Mouse (Mus musculus) adrenal gland, postnatal 10 days (tissue): ENCODE measurements around the gene Lrrc45. TPM values are rescaled to one million over a fixed set of nuclear protein-coding genes. Genes with fewer than 3 reads are reported as not detected.
"Not testable (repeated sequence)": the region's sequence is repeated elsewhere in the genome, so short reads cannot be mapped to it uniquely, and the experiment has no call there.

Experiments used
- DNase-seq: peaks from one replicate; pipeline ENCODE4 v3.0.0; 2021; ENCODE audit warnings: mixed read lengths
- long read RNA-seq, 2 experiments: library from polyadenylated mRNA; stranded (forward); transcript quantifications; one replicate each; pipeline ENCODE4 v2.0.0; 2021
- total RNA-seq, 2 experiments: library from RNA; stranded (reverse); gene quantifications; 2 replicates each; pipeline ENCODE4 v1.2.3; 2021

The Lrrc45 gene
- 10 to 100 TPM; 20.0 to 27.4 TPM for total RNA-seq
- long read RNA-seq, experiment 1, transcript Lrrc45-201 (18 exons, 2,492 nt), result major isoform, 26 of 44 reads
- long read RNA-seq, experiment 1, partial matches to known transcripts, result 3 of 44 reads
- long read RNA-seq, experiment 1, other reads (novel, unspliced or antisense), result 14 of 44 reads
- long read RNA-seq, experiment 2, transcript Lrrc45-201 (18 exons, 2,492 nt), result major isoform, 9 of 28 reads
- long read RNA-seq, experiment 2, partial matches to known transcripts, result 4 of 28 reads
- long read RNA-seq, experiment 2, other reads (novel, unspliced or antisense), result 14 of 28 reads

DNA sequence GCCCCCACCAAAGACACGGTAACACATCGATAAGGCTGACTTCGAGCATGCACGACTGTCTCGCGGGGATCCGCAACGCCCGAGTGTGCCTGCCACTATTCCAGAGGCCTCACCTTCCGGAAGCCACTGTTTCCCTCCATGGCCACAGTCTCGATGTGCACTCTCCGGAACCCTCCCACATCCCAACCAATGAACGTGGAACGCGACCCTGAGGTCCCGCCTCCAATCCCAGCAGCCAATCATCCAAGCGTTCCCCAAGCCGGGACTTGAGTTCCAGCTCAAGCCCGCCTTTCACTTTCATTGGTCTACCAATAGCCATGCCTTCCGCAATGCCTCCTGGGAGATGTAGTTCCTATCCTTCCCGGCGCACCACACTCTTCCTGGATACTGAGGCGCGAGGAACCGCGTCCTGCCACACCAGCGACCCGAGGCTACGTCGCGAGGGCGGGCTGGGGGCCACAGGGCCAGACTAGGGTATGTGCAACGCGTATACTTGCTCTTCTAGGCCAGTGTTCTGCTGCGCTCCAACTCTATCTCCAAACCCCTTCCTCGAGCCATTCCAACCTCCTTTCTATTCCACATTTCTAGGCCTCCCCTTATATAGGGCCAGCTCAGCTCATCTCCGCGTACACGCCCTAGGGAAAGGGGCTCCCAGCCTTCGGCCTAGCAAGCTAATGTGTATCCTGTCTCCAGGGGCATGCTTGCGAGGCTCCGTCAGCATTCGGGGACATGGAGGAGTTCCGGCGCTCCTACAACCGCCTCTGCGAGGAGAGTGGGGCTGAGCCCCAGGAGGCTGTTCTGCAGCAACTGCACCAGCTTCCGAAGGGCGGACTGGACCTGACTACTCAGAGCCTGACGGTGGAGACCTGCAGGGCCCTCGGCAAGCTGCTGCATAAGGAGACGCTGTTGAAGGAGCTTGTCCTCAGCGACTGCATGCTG is at the start of gene Lrrc45, which contains the start of gene Cenpx:
Gene Lrrc45 (plus strand): TSS at position 346 of the 939 bp plus-strand sequence.
Gene Cenpx (minus strand): TSS at position 159 of the 939 bp plus-strand sequence.
- DNase-seq, result peak; percentile 97

DNA sequence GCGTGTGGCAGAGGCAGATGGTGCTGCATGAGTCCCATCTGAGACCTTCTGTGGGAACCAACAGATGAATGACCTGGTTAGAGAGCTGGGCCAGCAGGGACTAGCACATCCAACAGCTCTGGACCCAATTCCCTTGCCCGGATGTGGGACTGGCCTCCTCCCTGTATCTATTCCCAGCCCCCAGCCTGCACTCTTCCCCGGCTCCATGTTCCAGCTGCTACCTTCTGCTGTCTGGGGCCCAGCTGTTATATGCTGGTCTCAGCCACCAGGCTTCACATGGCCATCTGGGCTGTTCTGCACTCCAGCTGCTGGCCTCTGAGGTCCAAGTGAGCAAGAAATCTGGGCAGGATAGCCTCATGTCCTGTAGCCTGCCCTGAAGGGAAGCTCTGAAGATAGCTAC is 48.3 kb upstream of the Lrrc45 start:
- DNase-seq, result no peak

DNA sequence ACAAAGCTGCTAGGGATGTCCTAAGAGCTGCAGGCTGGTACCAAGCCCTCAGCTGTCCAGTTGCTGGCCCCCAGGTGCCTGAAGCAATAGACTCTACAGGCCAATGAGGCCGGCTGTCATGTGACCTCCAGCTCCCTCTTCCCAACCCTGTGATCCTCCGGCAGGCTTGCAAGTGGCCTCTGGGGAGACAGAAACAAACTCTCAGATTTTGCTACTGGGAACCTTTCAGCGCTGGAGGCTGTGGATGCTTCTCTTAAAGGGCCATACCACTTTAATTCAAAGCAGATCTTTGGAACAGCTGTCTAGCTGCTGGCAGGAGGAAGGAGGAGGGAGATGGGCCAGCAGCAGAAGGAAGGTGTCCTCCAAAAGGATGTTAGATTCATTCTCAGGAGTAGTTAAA is 47.1 kb upstream of the Lrrc45 start:
- DNase-seq, result no peak

DNA sequence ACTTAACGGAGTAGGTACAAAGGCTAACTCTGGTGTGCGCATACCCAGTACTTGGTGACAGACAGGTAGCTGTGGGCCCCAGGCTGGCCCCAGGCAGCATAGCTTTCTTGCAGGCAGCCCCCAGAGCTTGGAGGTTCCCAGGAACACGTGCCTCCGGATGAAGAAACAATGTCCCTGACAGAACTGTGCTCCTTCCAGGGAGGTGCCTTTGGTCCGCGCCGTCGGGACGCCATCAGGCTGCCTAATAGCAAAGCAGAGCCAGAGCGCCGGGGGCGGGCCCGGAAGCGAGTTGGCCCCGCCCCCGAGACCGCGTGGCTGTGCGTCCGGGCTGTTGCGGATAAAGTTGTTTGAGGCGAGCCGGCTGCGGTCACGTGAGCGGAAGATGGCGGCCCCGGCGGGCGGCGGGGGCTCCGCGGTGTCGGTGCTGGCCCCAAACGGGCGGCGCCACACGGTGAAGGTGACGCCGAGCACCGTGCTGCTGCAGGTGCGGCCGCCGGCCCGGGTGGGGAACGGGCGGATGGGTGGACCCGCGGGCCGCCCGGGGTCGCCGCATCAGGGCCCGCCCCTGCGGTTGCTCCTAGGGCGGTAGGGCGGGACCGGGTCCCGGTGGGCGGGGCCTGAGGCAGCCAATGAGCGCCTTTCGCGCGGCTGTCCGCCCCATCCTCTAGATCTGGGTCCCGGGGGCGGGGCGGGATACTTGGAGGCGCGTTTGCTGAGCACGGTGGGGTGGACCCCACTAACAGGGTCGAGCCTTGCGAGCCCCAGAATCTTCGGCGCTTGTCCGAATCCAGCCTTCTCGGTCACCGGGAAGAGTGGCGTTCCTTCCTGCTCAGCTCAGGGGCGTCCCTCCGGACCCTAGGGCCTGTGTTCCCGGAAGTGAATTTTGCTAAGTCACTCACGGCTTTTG is 40.8 kb upstream of the Lrrc45 start, which contains the start of gene Aspscr1:
Gene Aspscr1 (plus strand): TSS at position 287 of the 907 bp plus-strand sequence.
- DNase-seq, result peak; percentile 98

DNA sequence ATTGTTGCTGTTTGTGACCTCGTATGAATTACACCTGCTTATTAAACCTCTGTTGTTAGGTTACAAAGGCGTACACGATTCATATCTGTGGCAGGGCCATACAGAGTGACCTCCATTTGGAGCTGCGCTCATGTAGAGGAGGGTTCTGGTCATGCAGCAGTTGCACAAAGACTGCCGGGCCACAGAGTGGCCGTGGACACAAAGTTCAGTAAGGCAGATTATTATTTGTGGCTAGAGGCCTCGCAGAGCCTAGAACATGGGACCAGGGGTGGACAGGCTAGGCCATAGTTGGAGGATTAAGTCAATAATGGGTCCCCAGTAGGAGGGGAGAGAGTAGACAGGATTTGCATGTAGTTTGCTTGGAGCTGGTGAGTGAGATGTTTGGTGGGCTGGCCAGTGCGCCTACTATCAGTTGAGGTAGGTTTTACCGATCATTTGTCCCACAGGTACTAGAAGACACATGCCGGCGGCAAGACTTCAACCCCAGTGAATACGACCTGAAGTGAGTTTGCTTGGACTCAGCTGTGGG is 40.1 kb upstream of the Lrrc45 start:
- DNase-seq, result peak; percentile 37

DNA sequence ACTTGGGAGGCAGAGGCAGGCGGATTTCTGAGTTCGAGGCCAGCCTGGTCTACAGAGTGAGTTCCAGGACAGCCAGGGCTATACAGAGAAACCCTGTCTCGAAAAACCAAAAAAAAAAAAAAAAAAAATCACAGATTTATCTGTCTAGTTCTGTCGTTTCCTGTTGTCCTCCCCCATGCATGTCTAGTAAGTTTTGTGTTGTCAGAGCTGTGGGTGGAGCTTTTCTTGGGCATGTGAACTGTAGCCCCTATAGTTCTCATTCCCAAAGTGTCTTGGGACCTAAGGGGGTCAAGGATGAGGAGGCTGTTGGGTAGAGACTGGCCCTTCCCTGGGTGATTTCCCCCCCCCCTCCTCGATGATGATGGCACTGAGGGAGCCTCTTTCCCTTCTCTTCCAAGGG is 37.9 kb upstream of the Lrrc45 start:
- not testable (repeated sequence) for DNase-seq

DNA sequence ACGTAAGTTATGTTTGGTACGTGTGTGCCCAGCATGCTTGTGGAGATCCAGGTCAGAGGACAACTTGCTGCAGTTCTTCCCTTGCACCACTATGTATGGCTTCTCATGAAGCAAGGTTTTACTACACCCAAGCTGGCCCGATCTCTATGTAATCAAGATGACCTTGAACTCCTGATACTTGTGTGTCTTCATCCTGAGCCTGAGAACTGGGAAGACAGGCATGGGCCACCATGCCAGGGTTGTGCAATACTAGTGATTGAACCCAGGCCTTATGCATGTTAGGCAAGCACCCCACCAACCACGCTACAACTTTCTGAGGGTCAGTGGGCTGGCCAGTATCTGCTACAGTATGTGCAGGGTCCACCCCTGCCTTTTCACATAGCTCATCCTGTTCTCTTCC is 36.8 kb upstream of the Lrrc45 start:
- no peak for DNase-seq

DNA sequence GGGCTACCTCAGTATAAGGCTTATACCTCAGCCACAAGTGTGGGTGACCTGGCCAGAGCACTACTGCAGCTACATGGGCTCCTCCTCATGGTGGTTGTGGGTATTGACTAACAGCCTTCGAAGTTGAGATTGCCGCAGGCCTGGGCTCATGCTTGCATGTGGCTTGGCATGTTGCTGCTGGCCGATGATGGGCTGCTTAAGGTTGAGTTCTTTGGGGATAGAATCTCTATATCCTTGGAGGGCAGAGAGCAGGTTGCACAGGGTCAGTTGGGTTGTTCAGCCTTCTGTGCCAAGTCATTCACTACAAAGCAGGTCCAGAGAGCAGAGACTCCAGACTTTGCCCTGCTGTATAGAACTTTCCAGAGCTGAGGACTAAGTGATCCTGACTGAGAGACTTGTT is 33.8 kb upstream of the Lrrc45 start:
- peak; percentile 43 for DNase-seq

DNA sequence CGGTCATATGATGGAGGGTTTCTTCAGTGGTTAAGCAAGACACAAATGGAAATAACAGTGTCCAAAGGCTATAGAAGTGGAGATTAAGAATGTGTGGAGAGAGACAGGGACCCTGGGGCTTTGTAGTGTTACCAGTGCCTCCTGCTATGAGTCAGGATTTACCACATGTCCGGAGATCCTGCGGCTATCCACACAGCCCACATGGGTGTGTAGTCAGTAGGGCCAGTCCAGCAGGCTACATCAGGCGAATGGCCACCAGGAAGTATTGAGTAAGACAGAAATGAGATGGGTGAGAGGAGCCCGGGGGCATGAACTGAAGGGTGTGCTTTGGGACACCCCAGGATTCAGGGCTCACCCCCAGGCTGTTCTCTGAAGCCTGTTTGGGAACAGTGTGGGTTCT is 31.0 kb upstream of the Lrrc45 start:
- DNase-seq, result no peak

DNA sequence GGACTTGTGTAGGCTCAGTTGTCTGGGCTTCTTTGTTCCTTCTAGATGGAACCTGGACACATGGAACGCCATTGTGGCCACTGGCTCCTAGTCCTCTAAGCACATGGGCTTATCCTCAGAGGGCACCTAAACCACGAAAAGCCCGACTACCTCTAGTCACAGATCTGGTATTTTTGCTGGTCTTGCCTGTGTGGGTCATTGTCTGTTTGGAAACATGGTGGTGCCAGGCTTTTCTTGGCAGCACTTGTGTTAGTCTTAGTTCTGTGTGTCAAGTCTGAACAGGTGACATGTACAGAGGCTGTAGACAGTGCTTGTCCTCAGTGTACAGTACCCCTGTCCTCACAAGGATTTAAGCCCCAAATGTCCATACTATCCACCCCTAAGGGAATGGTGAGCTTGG is 30.2 kb upstream of the Lrrc45 start:
- no peak for DNase-seq

DNA sequence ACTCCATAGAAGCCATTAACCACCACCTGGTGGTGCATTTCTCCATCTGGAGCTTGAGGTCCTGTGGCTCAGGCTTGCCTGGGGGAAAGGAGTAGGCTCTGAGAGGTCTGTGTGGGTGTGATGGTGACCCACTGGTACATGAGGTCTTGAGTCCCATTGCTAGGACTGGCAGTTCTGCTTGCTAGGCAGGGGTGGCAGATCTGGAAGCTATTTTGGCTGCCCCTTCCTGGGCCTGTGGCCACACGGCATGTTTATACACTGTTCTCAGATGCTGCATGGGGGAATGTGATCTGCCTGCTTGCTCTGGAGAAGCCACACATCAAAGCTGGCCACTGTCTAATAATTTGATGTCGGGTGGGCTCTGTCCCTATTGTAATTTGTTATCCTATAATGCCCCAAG is 29.6 kb upstream of the Lrrc45 start:
- DNase-seq, result no peak

DNA sequence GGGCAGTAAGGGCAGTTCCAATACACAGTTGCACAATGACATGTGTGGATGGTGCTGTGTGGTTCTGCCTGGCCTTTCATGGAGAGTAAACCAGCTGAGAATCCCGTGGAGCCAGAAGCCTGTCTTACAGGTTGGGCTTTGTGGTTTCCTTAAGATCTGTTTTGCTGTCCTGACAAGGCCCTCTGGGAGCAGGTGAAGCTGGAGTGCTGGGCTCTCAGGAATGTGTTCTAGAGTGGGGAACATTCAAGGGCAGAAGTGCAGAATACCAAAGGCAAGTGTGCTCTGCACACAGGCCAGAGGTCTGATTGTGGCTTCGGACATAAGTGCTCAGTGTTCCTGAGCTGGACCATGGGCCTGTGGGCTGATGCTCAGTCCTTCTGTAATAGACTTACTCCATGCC is 29.1 kb upstream of the Lrrc45 start:
- no peak for DNase-seq

DNA sequence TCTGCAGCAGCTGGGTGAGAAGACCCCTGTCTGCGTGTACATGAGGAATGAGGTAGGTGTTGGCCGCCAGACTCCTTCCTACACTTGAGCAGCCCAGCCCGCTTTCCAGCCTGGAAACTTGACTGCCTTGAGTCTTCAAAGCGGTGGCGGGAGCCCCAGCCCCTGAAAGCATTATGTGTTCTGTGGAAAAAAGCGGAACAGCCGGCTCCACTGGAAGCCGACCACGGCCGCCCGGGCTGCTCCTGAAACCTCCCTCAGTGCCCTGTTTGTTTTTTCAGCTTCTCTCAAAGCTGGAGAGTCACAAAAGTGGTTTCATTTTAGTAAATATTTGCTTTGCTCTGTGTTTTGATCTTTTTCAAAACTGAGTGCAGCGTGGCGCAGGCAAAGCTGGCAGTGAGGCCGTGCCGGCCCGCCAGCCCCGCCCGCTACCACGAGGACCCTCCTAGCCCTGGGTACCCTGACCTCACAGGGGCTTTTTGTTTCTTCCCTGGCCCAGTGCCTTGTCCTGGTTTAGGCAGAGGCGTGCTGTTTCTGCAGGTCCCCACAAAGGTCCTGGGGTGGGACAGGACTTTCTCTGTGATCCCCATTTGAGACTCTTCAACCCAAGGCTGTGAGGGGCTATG is 27.0 kb upstream of the Lrrc45 start:
- DNase-seq, result no peak

DNA sequence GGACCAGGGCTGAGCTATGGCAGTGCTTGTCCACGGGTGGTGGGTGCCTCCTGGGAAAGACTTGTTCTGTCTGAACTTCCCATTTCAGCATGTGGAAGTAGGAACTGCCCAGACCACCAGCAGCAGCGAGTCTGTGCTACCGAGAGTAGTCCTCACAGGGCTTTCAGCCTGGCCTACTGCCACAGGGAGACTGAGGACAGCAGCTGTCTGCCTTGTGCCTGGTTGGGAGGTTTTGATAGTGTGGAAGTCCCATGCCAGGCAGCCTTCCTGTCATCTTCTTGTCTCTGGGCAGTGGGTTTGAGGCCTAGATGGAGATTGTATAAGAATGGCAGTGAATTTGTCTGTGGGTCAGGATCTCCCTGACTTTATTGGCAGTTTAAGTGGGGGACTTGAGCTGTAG is 24.4 kb upstream of the Lrrc45 start:
- no peak for DNase-seq

DNA sequence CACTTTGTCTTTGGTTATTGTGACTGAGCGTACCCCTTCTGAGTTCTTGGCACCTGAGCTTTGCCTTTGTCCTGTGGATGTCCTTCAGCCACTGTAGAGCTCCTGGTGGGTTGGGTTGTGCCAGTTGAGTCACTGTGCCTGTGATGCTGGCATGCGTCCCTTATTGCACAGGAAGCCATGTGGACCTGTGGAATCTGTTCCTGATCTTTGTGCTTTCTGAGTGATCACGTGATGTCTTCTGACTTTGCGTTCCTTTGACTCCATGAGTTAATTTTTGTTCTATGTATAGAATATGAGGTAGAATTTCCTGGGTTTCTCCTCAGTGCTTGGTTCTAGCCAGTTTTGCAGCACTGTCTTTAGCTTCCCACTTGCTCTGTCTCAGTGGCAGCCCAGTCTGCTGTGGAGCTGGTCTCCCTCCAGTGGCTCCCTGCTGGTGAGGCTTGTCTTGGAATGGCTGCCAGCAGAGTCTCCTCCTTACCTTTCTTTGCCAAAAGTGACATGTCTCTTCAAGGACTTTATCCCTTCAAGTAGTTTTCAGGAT is 21.2 kb upstream of the Lrrc45 start:
- no peak for DNase-seq

DNA sequence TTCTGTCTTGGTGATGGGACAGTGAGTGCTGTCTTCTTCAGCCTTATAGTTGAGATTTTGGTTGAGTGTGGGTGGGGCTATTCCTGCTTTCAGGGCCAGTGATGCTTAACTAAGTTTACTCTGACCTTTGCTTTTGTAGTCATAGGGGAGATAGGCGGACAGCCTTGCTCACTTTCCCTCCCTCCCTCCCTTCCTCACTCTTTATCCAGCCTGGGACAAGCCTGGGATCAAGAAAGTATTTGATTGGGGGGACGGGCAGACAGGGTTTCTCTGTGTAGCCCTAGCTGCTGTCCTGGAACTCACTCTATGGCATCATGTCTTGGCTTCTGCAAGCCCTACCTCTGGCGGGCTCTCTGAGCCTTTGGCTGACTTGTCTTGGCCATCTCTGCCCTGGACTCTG is 20.3 kb upstream of the Lrrc45 start:
- no peak for DNase-seq

DNA sequence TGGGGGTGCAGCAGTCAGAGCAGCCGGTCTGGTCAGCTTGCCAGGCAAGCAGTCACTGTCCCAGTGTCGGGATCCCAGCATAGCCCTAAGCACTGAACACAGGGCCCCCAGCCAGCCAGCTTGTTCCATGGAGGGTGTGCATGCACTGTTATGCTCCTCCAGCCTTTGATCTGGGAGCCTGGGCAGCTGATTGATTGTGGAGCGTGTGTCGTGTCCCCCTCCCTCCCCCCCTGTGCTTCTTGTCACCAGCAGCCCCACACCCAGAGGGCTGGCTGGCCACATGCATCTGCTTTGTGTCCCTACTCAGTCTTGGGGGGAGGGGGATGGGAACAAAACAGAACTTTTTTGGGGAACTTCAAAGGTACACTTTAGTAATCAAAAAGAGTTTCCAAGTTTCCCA is 18.5 kb upstream of the Lrrc45 start:
- peak; percentile 56 for DNase-seq

DNA sequence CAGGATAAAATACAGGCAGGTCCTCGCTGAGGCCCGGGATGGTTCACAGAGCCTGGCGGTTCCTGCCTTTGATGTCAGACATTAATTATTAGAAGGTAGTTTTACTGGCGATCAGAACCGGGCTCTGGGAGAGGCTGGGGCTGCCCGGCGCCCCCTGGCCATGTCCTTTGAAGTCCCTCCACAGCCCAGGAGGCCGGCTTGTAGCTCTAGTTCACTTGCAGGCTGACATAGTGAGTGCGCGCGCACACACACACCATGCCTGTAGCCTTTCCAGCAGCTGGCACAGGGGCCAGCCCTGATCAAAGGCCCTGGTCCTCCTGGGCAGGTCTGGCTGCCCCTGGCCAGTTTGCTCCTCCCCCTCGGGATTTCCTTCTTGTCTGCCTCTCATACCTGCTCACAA is 18.1 kb upstream of the Lrrc45 start:
- DNase-seq, result peak; percentile 60

DNA sequence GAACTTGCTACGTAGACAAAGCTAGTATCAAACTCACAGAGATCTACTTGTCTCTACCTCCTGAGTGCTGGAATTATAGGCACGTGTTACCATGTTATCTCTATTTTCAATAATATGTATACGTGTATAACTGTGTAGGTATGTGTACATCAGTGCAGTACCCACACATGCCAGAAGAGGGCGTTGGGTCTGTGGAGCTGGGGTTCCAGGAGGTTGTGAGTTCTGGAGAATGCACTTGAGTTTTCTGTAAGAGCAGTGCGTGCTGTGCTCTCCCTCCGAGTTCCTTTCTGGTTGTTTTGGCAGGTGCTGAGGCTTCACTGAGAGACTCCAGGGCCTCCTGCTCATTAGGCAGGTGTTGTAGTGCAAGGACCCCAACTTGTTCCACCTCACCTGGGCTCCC is 17.2 kb upstream of the Lrrc45 start:
- DNase-seq, result no peak

DNA sequence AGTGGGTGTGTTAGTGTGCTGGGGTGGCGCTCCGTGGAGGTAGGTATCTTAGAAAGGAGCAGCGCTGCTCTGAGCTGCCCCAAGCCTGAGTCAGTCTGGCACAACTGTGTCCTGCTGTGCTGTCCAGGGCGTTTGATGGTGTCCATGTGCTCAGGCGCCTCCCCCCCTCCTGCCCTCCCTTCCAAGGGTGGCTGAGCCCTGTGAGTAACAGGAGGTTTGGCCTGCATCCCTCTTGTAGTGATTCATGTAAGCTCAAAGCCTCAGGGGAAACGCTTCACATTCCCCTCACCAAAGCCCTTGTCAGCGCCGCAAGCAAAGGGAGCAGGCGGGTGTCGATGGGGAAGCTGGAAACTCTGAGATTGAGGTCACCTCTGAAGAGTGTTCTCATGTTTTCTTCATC is 16.0 kb upstream of the Lrrc45 start:
- peak; percentile 80 for DNase-seq
